8 mouse cellular contexts compared by ENCODE assay signal in the genomic region with DNA sequence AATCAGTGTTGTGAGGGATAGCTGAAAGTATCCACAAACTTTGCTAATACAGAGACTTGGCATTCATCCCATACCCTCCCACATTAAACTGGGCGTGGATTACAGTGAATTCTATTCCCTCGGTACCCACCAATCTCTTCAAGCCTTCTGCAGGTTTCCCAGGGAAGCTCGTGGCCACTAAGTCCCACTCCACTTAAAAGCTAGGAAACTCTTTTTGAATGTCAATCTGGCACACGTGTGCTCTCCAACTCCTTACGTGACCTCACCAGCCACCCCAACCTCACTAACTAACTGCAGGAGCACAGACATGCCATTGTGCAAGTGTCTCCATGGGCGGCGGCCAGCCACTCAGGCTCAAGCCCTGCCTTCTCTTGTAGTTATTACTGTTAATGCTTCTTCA. TPM values are rescaled to one million over a fixed set of nuclear protein-coding genes. Genes with fewer than 3 reads are reported as not detected.
A peak's percentile ranks its signal among the peaks of the same experiment; 100 is the strongest.
DNase-seq lines count a peak whose midpoint lies in the region; ATAC-seq and TF ChIP-seq lines count a peak whose summit lies in the region.

No protein-coding gene starts in this region.

- peak; percentile 37 for DNase-seq in kidney, postnatal 0 days (ENCODE audit: low spot score)
- DNase-seq in kidney, adult 8-10 months, result no peak
- DNase-seq in brain, embryonic 14.5 days (ENCODE audit: low read depth), result peak; percentile 60
- DNase-seq in lung, postnatal 25 days (ENCODE audit: low spot score), result peak; percentile 68
- DNase-seq in cerebellum, postnatal 14 days, result no peak
- no peak for DNase-seq in forebrain, postnatal 0 days
- DNase-seq in spleen, postnatal 4 days (ENCODE audit: low spot score in 2 of 2), result no peak

- no peak overlapping the region for H3K4me2 ChIP-seq in kidney, postnatal 0 days (ENCODE audit: low read length)
- H3K4me2 ChIP-seq in heart, embryonic 14.5 days (ENCODE audit: low read length), result peak overlapping the region; percentile 52
- no peak overlapping the region for H3K4me2 ChIP-seq in forebrain, postnatal 0 days (ENCODE audit: low read depth)

- H3K4me3 ChIP-seq in kidney, postnatal 0 days (replicated peaks; ENCODE audit: low read depth, low read length), result no peak overlapping the region
- no peak overlapping the region for H3K4me3 ChIP-seq in heart, embryonic 14.5 days (ENCODE audit: control insufficient read depth in 1 of 2, insufficient read depth in 1 of 2, low read depth in 1 of 2, low read length in 2 of 2)
- H3K4me3 ChIP-seq in forebrain, postnatal 0 days (ENCODE audit: low read depth, low read length), result no peak overlapping the region

- no peak overlapping the region for H3K9ac ChIP-seq in kidney, postnatal 0 days (ENCODE audit: low read depth, low read length)
- peak overlapping the region; percentile 22; the same call in 1 of the 2 replicates for H3K9ac ChIP-seq in heart, embryonic 14.5 days (ENCODE audit: low read length)
- no peak overlapping the region for H3K9ac ChIP-seq in forebrain, postnatal 0 days

- H3K36me3 ChIP-seq in kidney, postnatal 0 days (ENCODE audit: insufficient read depth, low read length), result no peaks in the 10 kb centered on the region
- no peaks in the 10 kb centered on the region for H3K36me3 ChIP-seq in heart, embryonic 14.5 days (ENCODE audit: control insufficient read depth, insufficient read depth, low read length)
- H3K36me3 ChIP-seq in forebrain, postnatal 0 days (ENCODE audit: insufficient read depth), result no peaks in the 10 kb centered on the region

- H3K9me3 ChIP-seq in kidney, postnatal 0 days (replicated peaks; ENCODE audit: low read length), result no peaks in the 10 kb centered on the region
- no peaks in the 10 kb centered on the region for H3K9me3 ChIP-seq in heart, embryonic 14.5 days (ENCODE audit: control insufficient read depth, low read length)
- no peaks in the 10 kb centered on the region for H3K9me3 ChIP-seq in forebrain, postnatal 0 days (ENCODE audit: low read length)

- 52% methylated on average over 7 of the region's 7 CpGs for WGBS in kidney, postnatal 0 days
- 26% methylated on average over 7 of the region's 7 CpGs for WGBS in heart, embryonic 14.5 days
- 30% methylated on average over 7 of the region's 7 CpGs for WGBS in forebrain, postnatal 0 days

- ATAC-seq in kidney, postnatal 0 days (replicated peaks; ENCODE audit: low FRiP score, low read depth), result no peak
- no peak for ATAC-seq in heart, embryonic 14.5 days (ENCODE audit: insufficient number of reproducible peaks, insufficient read depth, low FRiP score, low read depth)
- no peak for ATAC-seq in forebrain, postnatal 0 days

- H3K4me1 ChIP-seq in kidney, postnatal 0 days (replicated peaks; ENCODE audit: insufficient read depth, low read length), result no peaks in the 10 kb centered on the region
- peaks cover 2 to 11% of the 10 kb centered on the region in 2 experiments; a peak in 3 of 4 replicates for H3K4me1 ChIP-seq in heart, embryonic 14.5 days (ENCODE audit: control insufficient read depth in 2 of 2, insufficient read depth in 2 of 2, low read length in 2 of 2)
- no peaks in the 10 kb centered on the region for H3K4me1 ChIP-seq in forebrain, postnatal 0 days (ENCODE audit: insufficient read depth)

- no peak for TF ChIP-seq CTCF in kidney, postnatal 0 days (IDR thresholded peaks at IDR 0.05; ENCODE audit: low read depth)
- no peak for TF ChIP-seq CTCF in brain, embryonic 14.5 days (IDR thresholded peaks at IDR 0.05; ENCODE audit: borderline replicate concordance, extremely low read depth, insufficient read depth, insufficient read length)
- TF ChIP-seq CTCF in forebrain, postnatal 0 days (IDR thresholded peaks at IDR 0.05; ENCODE audit: low read depth), result no peak

- TF ChIP-seq POLR2A in brain, embryonic 14.5 days (IDR thresholded peaks at IDR 0.05; ENCODE audit: borderline replicate concordance, extremely low read depth, insufficient read depth, insufficient read length, poor library complexity, severe bottlenecking), result no peak

- H3K27me3 ChIP-seq in kidney, postnatal 0 days (ENCODE audit: insufficient read depth, low read length), result no peaks in the 10 kb centered on the region
- H3K27me3 ChIP-seq in heart, embryonic 14.5 days (ENCODE audit: control insufficient read depth, insufficient read depth, low read length), result no peaks in the 10 kb centered on the region
- no peaks in the 10 kb centered on the region for H3K27me3 ChIP-seq in forebrain, postnatal 0 days (ENCODE audit: insufficient read depth, low read length)

- no peak overlapping the region for H3K27ac ChIP-seq in kidney, postnatal 0 days
- 0 out of 4 replicates have a peak overlapping the region, but pooled peaks of 1 of the 2 experiments have one; percentile 20 for H3K27ac ChIP-seq in heart, embryonic 14.5 days (replicated peaks in 1 of 2; ENCODE audit: control insufficient read depth in 1 of 2, insufficient read depth in 1 of 2, low read depth in 2 of 2, low read length in 2 of 2)
- H3K27ac ChIP-seq in forebrain, postnatal 0 days (ENCODE audit: low read depth, low read length), result no peak overlapping the region

RNA-seq across cellular contexts. Expression of gene Srpk2, which starts 12.3 kb away (rescaled TPM):
- polyA plus RNA-seq in kidney, postnatal 0 days (2015; fragmentation: Nextera tagmentation; extraction: Ambion mirVana), result 41.9 and 46.5 TPM in 2 replicates
- 55.4 and 65.1 TPM in 2 replicates for polyA plus RNA-seq in brain, embryonic 14.5 days (2012; rRNA removed)
- 49.6 and 50.8 TPM in 2 replicates for polyA plus RNA-seq in heart, embryonic 14.5 days (2014; fragmentation: Nextera tagmentation; extraction: Ambion mirVana)
- 77.5 and 88.8 TPM in 2 replicates for total RNA-seq in forebrain, postnatal 0 days (2014; rRNA removed)
- 116 and 144 TPM in 2 replicates for polyA plus RNA-seq in forebrain, postnatal 0 days (2015; fragmentation: Nextera tagmentation; extraction: Ambion mirVana)

Comparison
In these comparisons a context has a peak if more than half of its experiments do, and no peak if none do; other contexts are left out.
1. DNase-seq: peak in kidney, postnatal 0 days (single experiment), brain, embryonic 14.5 days (single experiment) and lung, postnatal 25 days (single experiment); none in kidney, adult 8-10 months (0 of 2), cerebellum, postnatal 14 days (0 of 2), forebrain, postnatal 0 days (single experiment) and spleen, postnatal 4 days (0 of 2).